Mouse (Mus musculus) hindbrain, postnatal 0 days (tissue): ENCODE measurements around the gene Zfp661. TPM values are rescaled to one million over a fixed set of nuclear protein-coding genes. Genes with fewer than 3 reads are reported as not detected.

Source experiments
- ATAC-seq: fragments of 200-750 bp; cut with Nextera tagmentation; 2 replicates; pipeline ENCODE4 v1.8.0; 2017; ENCODE audit warnings: mild to moderate bottlenecking, moderate TSS enrichment, moderate library complexity
- DNase-seq: peaks from one replicate; pipeline ENCODE4 v3.0.0-alpha.2; 2015; ENCODE audit warnings: low spot score
- H3K27ac ChIP-seq: fragments of 300-500 bp; sonication (generic); 2 replicates; pipeline ENCODE4 v1.5.1; 2014; ENCODE audit warnings: mild to moderate bottlenecking
- H3K27me3 ChIP-seq: fragments of 300-500 bp; sonication (generic); 2 replicates; pipeline ENCODE4 v1.6.1; 2014; ENCODE audit warnings: low read length, mixed read lengths; ENCODE audit not compliant: insufficient read depth
- H3K36me3 ChIP-seq: fragments of 300-500 bp; sonication (generic); 2 replicates; pipeline ENCODE4 v1.6.1; 2014; ENCODE audit warnings: low read length, mixed read lengths; ENCODE audit not compliant: insufficient read depth
- H3K4me1 ChIP-seq: fragments of 300-500 bp; sonication (generic); 2 replicates; pipeline ENCODE4 v1.6.1; 2014; ENCODE audit warnings: antibody characterized with exemption, low read length, mixed read lengths; ENCODE audit not compliant: insufficient read depth
- H3K4me2 ChIP-seq: fragments of 300-500 bp; sonication (generic); 2 replicates; pipeline ENCODE4 v1.6.1; 2014; ENCODE audit warnings: low read depth, mild to moderate bottlenecking, low read length, moderate library complexity, mixed read lengths
- H3K4me3 ChIP-seq: fragments of 300-500 bp; sonication (generic); 2 replicates; pipeline ENCODE4 v1.5.1; 2014; ENCODE audit warnings: low read length
- H3K9ac ChIP-seq: fragments of 300-500 bp; sonication (generic); replicated peaks from 2 replicates; pipeline ENCODE4 v1.6.1; 2014; ENCODE audit warnings: mild to moderate bottlenecking, low read length, moderate library complexity, mixed read lengths
- H3K9me3 ChIP-seq: fragments of 300-500 bp; sonication (generic); 2 replicates; pipeline ENCODE4 v1.6.1; 2016; ENCODE audit warnings: low read length, mixed read lengths
- CTCF ChIP-seq: IDR thresholded peaks from 2 replicates; pipeline ENCODE4 v1.5.1; 2016; ENCODE audit warnings: antibody characterized with exemption, control low read depth, low read depth
- WGBS: fragments of 180-500 bp; shearing (Covaris S2); extraction: QIAGEN DNeasy Blood & Tissue Kit; methylation state at CpG from one replicate; pipeline ENCODE4 v1.1.7; 2014; 5-methylcytosine and 5-hydroxymethylcytosine counted together
- polyA plus RNA-seq: library from polyadenylated mRNA; unstranded; fragments of >200 nt; fragmentation: Nextera tagmentation; extraction: Ambion mirVana; gene quantifications from 2 replicates; pipeline ENCODE4 v1.2.1, GENCODE M21; 2015
- total RNA-seq: library from RNA; depleted of rRNA; stranded (reverse); fragments of >200 nt; gene quantifications from 2 replicates; pipeline ENCODE4 v1.2.3, GENCODE M21; 2014; rRNA removed

Zfp661 gene
- total and polyA plus RNA-seq, 2 experiments from 2014 or later: 4.3 to 6.0 TPM

DNA sequence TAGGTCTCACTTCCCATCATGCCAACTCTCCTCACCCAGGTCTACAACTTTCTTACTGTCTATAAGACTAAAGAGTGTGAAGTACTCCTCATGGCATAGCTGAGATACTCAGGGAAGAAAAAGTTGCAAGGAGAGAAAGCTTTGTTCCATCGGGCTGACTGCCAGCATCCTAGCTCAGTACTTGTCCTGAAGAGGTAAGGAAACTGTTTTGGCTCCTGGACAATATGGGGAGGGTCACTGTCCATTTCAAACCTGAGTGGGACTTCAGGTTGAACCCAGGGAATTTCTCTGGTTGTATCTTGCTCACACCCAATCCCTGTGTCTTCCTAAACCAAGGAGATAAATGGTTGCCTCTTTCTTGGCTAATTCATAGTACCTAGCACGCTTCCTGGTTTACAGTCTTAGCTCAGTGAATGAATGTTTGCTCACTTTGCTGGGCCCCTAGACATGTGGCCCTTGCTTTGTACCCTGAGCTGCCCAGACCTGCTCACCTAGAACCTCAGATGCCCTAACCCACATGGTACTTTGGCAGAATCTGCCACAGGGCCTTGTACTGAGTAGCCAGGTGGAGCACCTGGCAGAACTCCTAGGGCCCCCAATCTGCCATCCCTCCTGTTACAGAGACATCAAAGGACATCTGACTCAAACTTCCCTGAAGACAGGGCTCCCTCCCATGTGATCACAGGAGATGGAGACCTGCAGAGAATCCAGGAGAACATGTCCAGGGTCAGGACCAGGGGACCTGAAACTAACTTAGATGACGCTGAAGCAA, 61.7 kb downstream of the Zfp661 start:
- H3K9me3 ChIP-seq: no peaks in the 10 kb centered on the region
- no peak for ATAC-seq
- H3K36me3 ChIP-seq: no peaks in the 10 kb centered on the region
- no peak overlapping the region for H3K4me2 ChIP-seq
- no peaks in the 10 kb centered on the region; the same call in 1 of the 2 replicates for H3K27me3 ChIP-seq
- H3K27ac ChIP-seq: no peak overlapping the region
- no peak for TF ChIP-seq CTCF
- 93% methylated on average over 3 of the region's 3 CpGs for WGBS
- H3K4me3 ChIP-seq: no peak overlapping the region
- no peak overlapping the region for H3K9ac ChIP-seq
- H3K4me1 ChIP-seq: peaks cover 9% of the 10 kb centered on the region
- DNase-seq: no peak

Other genes starting within 250 kb of the Zfp661 start
- gene Astl, start 248.5 kb downstream of the Zfp661 start, total RNA-seq: not detected in 2 replicates
- gene Astl, start 248.5 kb downstream of the Zfp661 start, polyA plus RNA-seq: not detected in 2 replicates
- gene Adra2b, start 223.9 kb downstream of the Zfp661 start, total RNA-seq: 0.47 and 0.99 TPM in 2 replicates
- 0.89 and 1.1 TPM in 2 replicates for gene Adra2b, start 223.9 kb downstream of the Zfp661 start, polyA plus RNA-seq
- 0.42 TPM in 1 of 2 replicates, not detected in the other for gene Gpat2, start 161.9 kb downstream of the Zfp661 start, total RNA-seq
- 0.21 and 0.28 TPM in 2 replicates for gene Gpat2, start 161.9 kb downstream of the Zfp661 start, polyA plus RNA-seq
- gene Fahd2a, start 142.5 kb downstream of the Zfp661 start, total RNA-seq: 29.4 and 44.4 TPM in 2 replicates
- gene Fahd2a, start 142.5 kb downstream of the Zfp661 start, polyA plus RNA-seq: 33.6 and 34.0 TPM in 2 replicates
- gene Kcnip3, start 65.0 kb downstream of the Zfp661 start, total RNA-seq: 34.7 and 39.0 TPM in 2 replicates
- 12.4 and 13.8 TPM in 2 replicates for gene Kcnip3, start 65.0 kb downstream of the Zfp661 start, polyA plus RNA-seq
- gene Prom2, start 45.6 kb downstream of the Zfp661 start, total RNA-seq: 0.07 and 0.10 TPM in 2 replicates
- gene Prom2, start 45.6 kb downstream of the Zfp661 start, polyA plus RNA-seq: 0.10 and 0.32 TPM in 2 replicates
- gene Mrps5, start 128 bp upstream of the Zfp661 start, total RNA-seq: 44.5 and 69.7 TPM in 2 replicates
- 129 and 138 TPM in 2 replicates for gene Mrps5, start 128 bp upstream of the Zfp661 start, polyA plus RNA-seq
- 3.2 and 4.3 TPM in 2 replicates for gene Mal, start 69.6 kb upstream of the Zfp661 start, total RNA-seq
- gene Mal, start 69.6 kb upstream of the Zfp661 start, polyA plus RNA-seq: 4.8 and 5.2 TPM in 2 replicates
- 1.5 and 1.8 TPM in 2 replicates for gene Mall, start 142.8 kb upstream of the Zfp661 start, total RNA-seq
- gene Mall, start 142.8 kb upstream of the Zfp661 start, polyA plus RNA-seq: 0.55 and 0.57 TPM in 2 replicates
- gene Nphp1, start 201.8 kb upstream of the Zfp661 start, total RNA-seq: 11.0 and 11.4 TPM in 2 replicates
- gene Nphp1, start 201.8 kb upstream of the Zfp661 start, polyA plus RNA-seq: 17.3 and 18.5 TPM in 2 replicates
- gene Mtln, start 205.4 kb upstream of the Zfp661 start, total RNA-seq: 12.1 and 18.9 TPM in 2 replicates
- gene Mtln, start 205.4 kb upstream of the Zfp661 start, polyA plus RNA-seq: 60.4 and 71.4 TPM in 2 replicates
- 5.5 and 9.1 TPM in 2 replicates for gene Bub1, start 244.8 kb upstream of the Zfp661 start, total RNA-seq
- 6.2 and 7.5 TPM in 2 replicates for gene Bub1, start 244.8 kb upstream of the Zfp661 start, polyA plus RNA-seq